Mouse (Mus musculus) ES-Bruce4 (cell line): Measurements from ENCODE around the gene Acp6. TPM values are rescaled to one million over a fixed set of nuclear protein-coding genes. Genes with fewer than 3 reads are reported as not detected.
A peak's percentile ranks its signal among the peaks of the same experiment; 100 is the strongest.

Experiments used
- H3K27ac ChIP-seq: 2 replicates; pipeline ENCODE4 v1.5.1; 2012; ENCODE audit warnings: low read length, inconsistent platforms; ENCODE audit not compliant: insufficient read depth
- H3K27me3 ChIP-seq: 2 replicates; pipeline ENCODE4 v1.6.1; 2012; ENCODE audit warnings: mild to moderate bottlenecking, low read length, inconsistent platforms; ENCODE audit not compliant: control insufficient read depth, poor library complexity, insufficient read depth, severe bottlenecking
- H3K36me3 ChIP-seq: 2 replicates; pipeline ENCODE4 v1.6.1; 2012; ENCODE audit warnings: inconsistent platforms, mild to moderate bottlenecking, low read length, moderate library complexity; ENCODE audit not compliant: control insufficient read depth, poor library complexity, insufficient read depth, severe bottlenecking
- H3K4me1 ChIP-seq: one replicate; pipeline ENCODE4 v1.8.1; 2011; ENCODE audit warnings: low read length; ENCODE audit not compliant: control insufficient read depth, insufficient read depth
- H3K4me3 ChIP-seq: 2 replicates; pipeline ENCODE4 v1.5.1; 2011; ENCODE audit warnings: low read depth, mild to moderate bottlenecking, low read length
- H3K9ac ChIP-seq: 2 replicates; pipeline ENCODE4 v1.6.1; 2012; ENCODE audit warnings: low read depth, mild to moderate bottlenecking, inconsistent platforms; ENCODE audit not compliant: poor library complexity, severe bottlenecking
- H3K9me3 ChIP-seq: replicated peaks from 2 replicates; pipeline ENCODE4 v1.6.1; 2012; ENCODE audit warnings: mild to moderate bottlenecking, low read length, inconsistent platforms; ENCODE audit not compliant: control insufficient read depth, poor library complexity, insufficient read depth, severe bottlenecking
- CTCF ChIP-seq: IDR thresholded peaks from one replicate; pipeline ENCODE4 v1.8.1; 2011; ENCODE audit warnings: low read depth, low read length
- EP300 ChIP-seq: IDR thresholded peaks from 2 replicates; pipeline ENCODE4 v1.6.1; 2011; ENCODE audit warnings: low read depth, low read length; ENCODE audit not compliant: insufficient read depth
- POLR2A ChIP-seq: IDR thresholded peaks from one replicate; pipeline ENCODE4 v1.8.1; 2011; ENCODE audit warnings: low read length; ENCODE audit not compliant: insufficient read depth
- polyA plus RNA-seq: library from polyadenylated mRNA; stranded (reverse); fragments of >200 nt; gene quantifications from 2 replicates; pipeline ENCODE4 v1.2.4, GENCODE M21; 2011; ENCODE audit warnings: low read depth; ENCODE audit not compliant: missing spikeins, insufficient read depth, insufficient read length

Acp6 gene
- polyA plus RNA-seq, 1 experiment = 67.2 TPM

- no peaks in the 10 kb centered on the region for H3K27me3 ChIP-seq
- peaks cover 7% of the 10 kb centered on the region for H3K9me3 ChIP-seq
- no peak overlapping the region for H3K9ac ChIP-seq
- no peak overlapping the region for H3K4me3 ChIP-seq
- TF ChIP-seq POLR2A = no peak
- TF ChIP-seq CTCF = no peak
- no peak for TF ChIP-seq EP300
- H3K27ac ChIP-seq = no peak overlapping the region
- no peaks in the 10 kb centered on the region for H3K4me1 ChIP-seq
- H3K36me3 ChIP-seq = no peaks in the 10 kb centered on the region
Observed at GRCm38 (mm10) chr3:97151092-97151491, 7.5 kb upstream of the Acp6 start.

DNA sequence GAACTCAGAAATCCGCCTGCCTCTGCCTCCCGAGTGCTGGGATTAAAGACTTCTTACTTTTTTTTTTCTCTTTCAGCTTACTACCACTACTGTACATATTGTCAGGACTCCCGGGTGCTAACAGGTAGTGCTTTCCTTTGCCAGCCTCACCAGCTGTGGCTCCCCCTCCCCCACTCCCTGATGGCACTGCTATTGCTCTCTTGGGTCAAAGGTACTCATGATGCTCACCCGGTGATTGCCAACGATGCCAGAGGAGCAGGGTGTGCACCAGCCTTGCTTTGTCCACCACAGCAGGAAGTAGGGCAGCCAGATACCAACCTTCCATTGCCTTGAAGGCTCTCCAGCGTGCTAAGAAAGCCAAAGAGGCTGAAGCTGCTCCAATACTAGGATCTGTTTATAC lies 2.1 kb upstream of the Acp6 start:
- no peaks in the 10 kb centered on the region for H3K36me3 ChIP-seq
- no peak overlapping the region for H3K27ac ChIP-seq
- no peak overlapping the region for H3K4me3 ChIP-seq
- H3K9me3 ChIP-seq = no peaks in the 10 kb centered on the region
- no peak overlapping the region for H3K9ac ChIP-seq
- H3K4me1 ChIP-seq = no peaks in the 10 kb centered on the region
- TF ChIP-seq POLR2A (no peak), CTCF (no peak), EP300 (no peak)
- H3K27me3 ChIP-seq = no peaks in the 10 kb centered on the region

DNA sequence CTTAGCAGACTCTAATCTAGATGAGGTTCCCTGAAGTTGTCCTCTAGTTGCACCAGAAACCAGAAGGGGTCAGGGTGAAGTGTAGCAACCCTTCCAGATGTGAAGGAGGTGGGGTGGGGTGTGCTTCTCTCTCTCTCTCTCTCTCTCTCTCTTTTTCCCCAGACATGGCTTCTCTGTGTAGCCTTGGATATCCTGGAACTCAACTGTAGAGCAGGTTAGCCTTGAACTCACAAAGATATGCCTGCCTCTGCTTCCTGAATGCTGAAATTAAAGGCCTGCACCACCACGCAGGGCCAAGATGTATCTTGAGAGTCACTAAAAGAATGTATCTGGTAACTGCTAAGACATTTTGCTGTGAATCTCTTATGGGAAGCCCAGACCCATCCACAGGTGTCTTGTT lies 1.3 kb upstream of the Acp6 start:
- no peak overlapping the region for H3K4me3 ChIP-seq
- H3K9ac ChIP-seq = no peak overlapping the region
- H3K9me3 ChIP-seq = no peaks in the 10 kb centered on the region
- no peaks in the 10 kb centered on the region for H3K27me3 ChIP-seq
- H3K36me3 ChIP-seq = no peaks in the 10 kb centered on the region
- TF ChIP-seq CTCF = no peak
- TF ChIP-seq EP300 = no peak
- no peak for TF ChIP-seq POLR2A
- no peak overlapping the region for H3K27ac ChIP-seq
- peaks cover 2% of the 10 kb centered on the region for H3K4me1 ChIP-seq

DNA sequence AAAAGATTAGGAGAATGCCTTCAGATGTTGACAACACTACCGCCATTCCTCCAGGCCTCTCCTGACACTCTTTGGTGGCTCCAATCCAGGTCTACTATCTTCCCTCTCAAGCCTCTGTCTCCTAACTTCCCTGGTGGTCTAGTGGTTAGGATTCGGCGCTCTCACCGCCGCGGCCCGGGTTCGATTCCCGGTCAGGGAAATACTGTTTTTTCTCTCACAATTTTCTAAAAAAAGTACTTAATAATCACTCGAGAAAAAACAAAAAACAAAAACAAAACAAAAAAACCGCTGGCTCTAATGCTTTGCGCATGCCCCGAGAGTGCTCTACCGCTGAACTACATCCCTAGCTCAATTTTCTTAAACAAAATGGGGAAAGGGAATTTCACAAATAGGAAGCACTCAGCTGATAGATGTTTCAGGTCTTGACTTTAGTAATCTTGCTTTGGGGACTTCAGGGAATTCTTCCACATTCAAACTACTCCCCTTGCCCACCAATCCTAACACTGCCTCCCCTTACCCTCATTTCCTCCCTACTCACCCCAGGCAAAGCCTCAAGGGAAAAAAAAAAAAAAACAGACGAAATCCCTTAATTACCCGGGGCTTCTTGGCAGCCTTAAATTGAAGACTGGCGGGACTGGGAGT lies 498 bp upstream of the Acp6 start:
- Histone ChIP-seq H3K4me1 (peaks cover 2% of the 10 kb centered on the region), H3K27ac (peak overlapping the region; percentile 79), H3K4me3 (peak overlapping the region; percentile 86), H3K9me3 (no peaks in the 10 kb centered on the region), H3K9ac (peak overlapping the region; percentile 87), H3K27me3 (no peaks in the 10 kb centered on the region), H3K36me3 (no peaks in the 10 kb centered on the region)
- TF ChIP-seq CTCF (no peak), EP300 (no peak), POLR2A (no peak)

DNA sequence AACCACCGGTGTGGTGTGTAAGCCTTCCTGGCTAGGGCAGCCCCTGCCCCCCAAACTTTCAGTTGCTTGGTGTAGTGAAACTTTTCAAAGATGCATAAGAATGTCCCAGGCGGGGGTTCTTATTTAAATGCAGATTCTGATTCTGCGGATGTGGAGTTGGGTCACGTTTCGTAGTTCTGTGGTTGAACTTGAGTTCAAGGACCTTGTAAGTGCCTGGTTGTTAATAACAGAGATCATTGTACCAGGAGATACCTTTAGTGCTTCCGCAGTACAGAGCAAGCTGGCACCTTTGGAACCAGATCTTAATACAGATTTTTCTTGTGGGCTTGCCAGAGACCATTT lies 903 bp downstream of the Acp6 start:
- Histone ChIP-seq H3K27ac (peak overlapping the region; percentile 67), H3K4me3 (peak overlapping the region; percentile 85), H3K4me1 (peaks cover 5% of the 10 kb centered on the region), H3K27me3 (no peaks in the 10 kb centered on the region), H3K36me3 (peaks cover 4% of the 10 kb centered on the region; the same call in 1 of the 2 replicates), H3K9me3 (no peaks in the 10 kb centered on the region), H3K9ac (peak overlapping the region; percentile 87)
- TF ChIP-seq EP300 (peak; percentile 87), POLR2A (no peak)

DNA sequence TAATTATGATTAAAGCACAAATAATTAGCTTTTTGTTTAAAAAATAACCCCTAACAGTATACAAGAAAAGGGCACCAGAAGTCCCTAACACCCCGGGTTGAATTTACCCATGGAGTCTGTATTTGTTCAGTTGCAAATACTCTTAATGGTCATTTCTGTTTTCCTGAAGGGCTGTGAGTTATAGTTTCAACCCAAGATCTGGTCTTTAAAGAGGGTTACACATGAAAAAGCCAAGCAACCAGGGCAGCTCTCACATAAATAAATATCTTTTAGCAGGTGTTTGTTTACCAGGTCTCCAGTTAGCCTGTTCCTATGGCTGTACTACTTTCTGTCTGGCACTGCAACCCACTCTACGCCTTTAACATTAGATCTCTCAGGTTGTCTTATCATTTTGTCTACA lies 1.4 kb downstream of the Acp6 start:
- Histone ChIP-seq H3K27me3 (no peaks in the 10 kb centered on the region), H3K4me3 (no peak overlapping the region), H3K36me3 (peaks cover 4% of the 10 kb centered on the region; the same call in 1 of the 2 replicates), H3K4me1 (peaks cover 5% of the 10 kb centered on the region), H3K9me3 (no peaks in the 10 kb centered on the region), H3K27ac (0 out of 2 replicates have a peak overlapping the region, but pooled peaks have one; percentile 21), H3K9ac (peak overlapping the region; percentile 87; the same call in 1 of the 2 replicates)
- TF ChIP-seq POLR2A (no peak), CTCF (no peak), EP300 (no peak)
